Mouse (Mus musculus): ENCODE results near the gene Sh3pxd2b.
A peak's percentile ranks its signal among the peaks of the same experiment; 100 is the strongest.

- TF ChIP-seq CTCF (IDR thresholded peaks at IDR 0.05; ENCODE audit: control insufficient read depth, insufficient read depth, insufficient replicate concordance, low read depth, low read length), result peak; percentile 39; the same call in 1 of the 2 replicates
- no peak for TF ChIP-seq POLR2A (IDR thresholded peaks at IDR 0.05; ENCODE audit: control insufficient read depth, low read depth, low read length)
Measured at GRCm38 (mm10) chr11:32450216-32450615, 102.6 kb downstream of the Sh3pxd2b start.
